Mouse (Mus musculus): Measurements from ENCODE around the gene Gcn1l1. TPM values are rescaled to one million over a fixed set of nuclear protein-coding genes. Genes with fewer than 3 reads are reported as not detected.
A peak's percentile ranks its signal among the peaks of the same experiment; 100 is the strongest.

Gcn1l1 gene
- total and polyA plus RNA-seq, 3 experiments: 88.2 to 123 (median 93.8) TPM

DNA sequence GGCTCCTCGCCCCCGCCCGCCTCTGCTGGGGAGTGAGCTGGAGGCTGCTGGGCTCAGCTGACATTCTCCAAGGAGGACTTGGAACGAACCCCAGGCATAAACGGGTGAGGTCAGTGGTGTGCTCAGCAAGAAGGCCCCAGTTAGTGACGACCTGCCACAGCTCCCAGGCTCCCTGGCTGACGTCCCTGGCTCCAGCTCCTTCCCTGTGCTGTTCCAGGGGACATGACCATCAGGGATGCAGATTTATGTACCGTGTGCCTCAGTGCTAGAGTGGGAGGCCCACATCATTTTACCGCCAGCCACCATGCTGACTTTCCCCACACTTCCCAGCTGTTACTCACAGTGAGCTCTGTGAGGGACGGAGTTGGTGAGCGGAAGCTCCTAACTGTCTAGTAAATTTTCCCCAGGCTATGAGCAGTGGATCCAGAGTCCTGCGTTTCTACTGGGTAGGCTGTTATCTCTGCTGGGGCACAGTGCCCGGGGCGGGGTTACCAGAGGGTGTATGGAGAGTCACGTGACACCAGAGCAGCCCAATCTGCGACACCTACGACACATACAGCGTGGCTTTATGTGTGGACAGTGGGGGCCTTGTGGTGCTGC lies 33.3 kb upstream of the Gcn1l1 start:
- peak overlapping the region; percentile 21 to 48; a peak in 3 of 4 replicates for H3K4me3 ChIP-seq (ENCODE audit: control insufficient read depth in 1 of 2, insufficient read depth in 1 of 2, low read depth in 2 of 2, low read length in 2 of 2)
- peaks cover 4 to 31% of the 10 kb centered on the region in 2 experiments for H3K4me1 ChIP-seq (ENCODE audit: control insufficient read depth in 1 of 2, insufficient read depth in 2 of 2, low read length in 2 of 2)
- peak overlapping the region; percentile 64 for H3K9ac ChIP-seq (ENCODE audit: control insufficient read depth, low read depth, low read length, poor library complexity, severe bottlenecking)
- peaks cover 0 to 17% of the 10 kb centered on the region in 2 experiments; a peak in 2 of 4 replicates for H3K36me3 ChIP-seq (ENCODE audit: control insufficient read depth in 1 of 2, insufficient read depth in 2 of 2, low read length in 2 of 2)
- H3K27me3 ChIP-seq (ENCODE audit: control insufficient read depth in 1 of 2, insufficient read depth in 2 of 2, low read length in 2 of 2): no peaks in the 10 kb centered on the region
- H3K27ac ChIP-seq (ENCODE audit: control insufficient read depth, low read depth, low read length): peak overlapping the region; percentile 72
- peak; percentile 93 for DNase-seq (ENCODE audit: low read depth, low spot score)
- TF ChIP-seq CTCF (IDR thresholded peaks at IDR 0.05 in 2 of 3, conservative IDR thresholded peaks at IDR 0.05 in 1 of 3; ENCODE audit: control insufficient read depth in 1 of 3, insufficient read depth in 1 of 3, low read depth in 2 of 3, low read length in 3 of 3, poor library complexity in 1 of 3, severe bottlenecking in 1 of 3) (no peak), USF1 (IDR thresholded peaks at IDR 0.05; ENCODE audit: low read depth, low read length) (peak; percentile 98), MAX (IDR thresholded peaks at IDR 0.05; ENCODE audit: low read length) (peak; percentile 87), SIN3A (IDR thresholded peaks at IDR 0.05; ENCODE audit: low read length) (peak; percentile 75), ETS1 (IDR thresholded peaks at IDR 0.05; ENCODE audit: low read depth, low read length) (peak; percentile 50; the same call in 1 of the 2 replicates), POLR2AphosphoS2 (IDR thresholded peaks at IDR 0.05; ENCODE audit: low read length) (0 out of 2 replicates have a peak, but pooled peaks have one; percentile 31), ZC3H11A (IDR thresholded peaks at IDR 0.05; ENCODE audit: low read depth, low read length) (no peak), TAL1 (IDR thresholded peaks at IDR 0.05; ENCODE audit: low read length) (peak; percentile 54), NELFE (IDR thresholded peaks at IDR 0.05; ENCODE audit: low read depth, low read length) (peak; percentile 68), E2F4 (IDR thresholded peaks at IDR 0.05; ENCODE audit: borderline replicate concordance, low read depth, low read length) (no peak), BHLHE40 (IDR thresholded peaks at IDR 0.05; ENCODE audit: borderline replicate concordance, low read depth, low read length) (peak; percentile 77; the same call in 1 of the 2 replicates), GATA1 (IDR thresholded peaks at IDR 0.05; ENCODE audit: low read depth, low read length) (peak; percentile 87), TCF12 (IDR thresholded peaks at IDR 0.05; ENCODE audit: low read depth, low read length) (peak; percentile 38), MXI1 (IDR thresholded peaks at IDR 0.05; ENCODE audit: low read depth, low read length) (no peak; the same call in 1 of the 2 replicates), ZNF384 (IDR thresholded peaks at IDR 0.05; ENCODE audit: low read depth, low read length) (no peak), POLR2A (IDR thresholded peaks at IDR 0.05; ENCODE audit: control insufficient read depth in 1 of 2, insufficient read depth in 1 of 2, low read depth in 1 of 2, low read length in 2 of 2, poor library complexity in 1 of 2) (peak in 1 of 2 experiments; percentile 78; a peak in 2 of 4 replicates), CHD1 (IDR thresholded peaks at IDR 0.05; ENCODE audit: low read depth, low read length) (no peak), TBP (IDR thresholded peaks at IDR 0.05; ENCODE audit: low read depth, low read length) (peak; percentile 82), USF2 (IDR thresholded peaks at IDR 0.05; ENCODE audit: borderline replicate concordance in 1 of 2, insufficient read depth in 1 of 2, low read depth in 1 of 2, low read length in 2 of 2) (peak; percentile 81 to 86), POLR2AphosphoS5 (IDR thresholded peaks at IDR 0.05; ENCODE audit: borderline replicate concordance, low read depth, low read length) (no peak), MYC (IDR thresholded peaks at IDR 0.05; ENCODE audit: low read depth, low read length) (0 out of 2 replicates have a peak, but pooled peaks have one; percentile 45), MEF2A (IDR thresholded peaks at IDR 0.05; ENCODE audit: extremely low read depth, insufficient replicate concordance, low read depth, low read length, poor library complexity, severe bottlenecking) (no peak), JUND (IDR thresholded peaks at IDR 0.05; ENCODE audit: low read depth, low read length) (no peak), ELF1 (IDR thresholded peaks at IDR 0.05; ENCODE audit: low read depth, low read length) (no peak), EP300 (IDR thresholded peaks at IDR 0.05; ENCODE audit: low read depth in 1 of 2, low read length in 2 of 2) (peak in 1 of 2 experiments; percentile 49; a peak in 2 of 4 replicates)
- H3K9me3 ChIP-seq (replicated peaks; ENCODE audit: insufficient read depth, low read length): no peaks in the 10 kb centered on the region
- no peaks in the 10 kb centered on the region for H3K79me2 ChIP-seq (ENCODE audit: control insufficient read depth, insufficient read depth, low read length, poor library complexity)
